In the genomic region with DNA sequence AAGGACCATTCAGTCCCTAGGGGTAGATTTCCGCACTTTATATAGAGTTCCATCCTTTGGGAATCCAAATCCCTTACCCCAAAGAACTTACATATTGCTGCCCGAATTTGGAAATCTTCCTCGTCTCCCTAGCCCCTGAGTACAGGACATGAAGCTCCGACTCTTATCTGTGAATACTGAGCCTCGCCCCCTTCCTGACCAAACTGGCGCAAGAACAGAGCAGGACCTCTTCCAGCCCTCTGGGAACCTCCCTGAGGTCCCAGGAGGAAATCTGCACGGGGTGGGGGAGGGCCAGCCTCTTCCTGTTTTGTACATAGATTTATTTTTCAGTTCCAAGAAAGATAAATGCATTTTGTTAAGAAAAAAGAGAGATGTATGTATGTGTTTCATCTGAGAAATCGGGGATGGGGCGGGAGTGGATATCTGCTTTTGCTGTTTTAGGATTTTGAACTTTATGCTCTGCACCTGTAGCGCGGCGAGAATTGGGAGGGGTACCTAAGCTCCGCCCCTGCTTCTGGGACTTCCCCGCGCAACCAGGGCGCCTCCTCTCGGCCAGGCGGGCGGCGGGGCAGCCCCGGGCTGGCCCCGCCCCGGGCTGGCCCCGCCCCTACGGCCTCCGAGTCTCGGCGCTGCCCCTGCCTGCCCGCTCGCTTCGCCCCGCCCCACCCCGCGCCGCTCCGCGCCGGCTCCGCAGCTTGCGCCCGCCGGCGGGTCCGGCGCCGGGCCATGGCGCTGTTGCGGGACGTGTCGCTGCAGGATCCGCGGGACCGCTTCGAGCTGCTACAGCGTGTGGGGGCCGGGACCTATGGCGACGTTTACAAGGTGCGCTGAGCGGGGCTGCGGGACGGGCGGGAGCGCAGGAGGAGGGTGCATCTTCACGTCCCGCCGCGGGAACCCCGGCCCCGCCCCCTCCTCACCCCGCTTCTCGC, we compare ENCODE assay signal across 8 mouse cellular contexts. TPM values are rescaled to one million over a fixed set of nuclear protein-coding genes. Genes with fewer than 3 reads are reported as not detected.
A peak's percentile ranks its signal among the peaks of the same experiment; 100 is the strongest.
DNase-seq lines count a peak whose midpoint lies in the region; ATAC-seq and TF ChIP-seq lines count a peak whose summit lies in the region.

A gene (plus strand): TSS at position 612 of the 929 bp plus-strand sequence.

- H3K9ac ChIP-seq in heart, embryonic 13.5 days = peak within 1 kb of the TSS; percentile 90
- peak within 1 kb of the TSS; percentile 81 for H3K9ac ChIP-seq in kidney, postnatal 0 days (ENCODE audit: low read depth, low read length)
- peak within 1 kb of the TSS; percentile 90 for H3K9ac ChIP-seq in liver, embryonic 12.5 days

- H3K79me2 ChIP-seq in C2C12 (ENCODE audit: control insufficient read depth, insufficient read depth) (peaks cover 18% of the 10 kb centered on the region), myocyte (ENCODE audit: control insufficient read depth, insufficient read depth) (peaks cover 12% of the 10 kb centered on the region)

- no peaks in the 10 kb centered on the region for H3K9me3 ChIP-seq in heart, embryonic 13.5 days
- H3K9me3 ChIP-seq in kidney, postnatal 0 days (replicated peaks; ENCODE audit: low read length) = no peaks in the 10 kb centered on the region
- no peaks in the 10 kb centered on the region for H3K9me3 ChIP-seq in liver, embryonic 12.5 days (replicated peaks)

- H3K4me2 ChIP-seq in heart, embryonic 13.5 days = peak within 1 kb of the TSS; percentile 97
- peak within 1 kb of the TSS; percentile 97 for H3K4me2 ChIP-seq in kidney, postnatal 0 days (ENCODE audit: low read length)
- peak within 1 kb of the TSS; percentile 99 for H3K4me2 ChIP-seq in liver, embryonic 12.5 days
- H3K4me2 ChIP-seq in myocyte (ENCODE audit: low read depth) = peak within 1 kb of the TSS; percentile 74

- WGBS in heart, embryonic 13.5 days = 4% methylated on average over 64 of the region's 72 CpGs
- WGBS in kidney, postnatal 0 days = 3% methylated on average over 71 of the region's 72 CpGs
- 2% methylated on average over 72 of the region's 72 CpGs for WGBS in liver, embryonic 12.5 days (ENCODE audit: insufficient replicate concordance)

- H3K79me3 ChIP-seq in C2C12 (ENCODE audit: low read depth) = peaks cover 8% of the 10 kb centered on the region

- H3K27ac ChIP-seq in heart, embryonic 13.5 days (replicated peaks) = peak within 1 kb of the TSS; percentile 73
- peak within 1 kb of the TSS; percentile 83 for H3K27ac ChIP-seq in kidney, postnatal 0 days
- peak within 1 kb of the TSS; percentile 83 for H3K27ac ChIP-seq in liver, embryonic 12.5 days

- H3K4me3 ChIP-seq in C2C12 (ENCODE audit: insufficient read depth, poor library complexity, severe bottlenecking) (peak within 1 kb of the TSS; percentile 34), myocyte (peak within 1 kb of the TSS; percentile 22)
- H3K4me3 ChIP-seq in heart, embryonic 13.5 days = peak within 1 kb of the TSS; percentile 75
- peak within 1 kb of the TSS; percentile 74 for H3K4me3 ChIP-seq in kidney, postnatal 0 days (replicated peaks; ENCODE audit: low read depth, low read length)
- H3K4me3 ChIP-seq in liver, embryonic 12.5 days = peak within 1 kb of the TSS; percentile 79

- peak; percentile 56 for TF ChIP-seq POLR2A in myocyte (IDR thresholded peaks at IDR 0.05; ENCODE audit: insufficient read length, low read depth)

- H3ac ChIP-seq in C2C12 (ENCODE audit: control insufficient read depth, insufficient read length, low read depth) (peak within 1 kb of the TSS; percentile 75), myocyte (ENCODE audit: control insufficient read depth, insufficient read length) (peak within 1 kb of the TSS; percentile 19)

- H3K4me1 ChIP-seq in heart, embryonic 13.5 days = peaks cover 51% of the 10 kb centered on the region
- peaks cover 28% of the 10 kb centered on the region for H3K4me1 ChIP-seq in kidney, postnatal 0 days (replicated peaks; ENCODE audit: insufficient read depth, low read length)
- H3K4me1 ChIP-seq in liver, embryonic 12.5 days = peaks cover 70% of the 10 kb centered on the region

- peak; percentile 25 for TF ChIP-seq CTCF in C2C12 (IDR thresholded peaks at IDR 0.05; ENCODE audit: control insufficient read depth, insufficient read depth, insufficient read length)
- peak; percentile 43 for TF ChIP-seq CTCF in kidney, postnatal 0 days (IDR thresholded peaks at IDR 0.05; ENCODE audit: low read depth)

- DNase-seq in brain, adult 2 months (ENCODE audit: low read depth, low spot score) = peak; percentile 88
- peak; percentile 89 for DNase-seq in kidney, postnatal 0 days (ENCODE audit: low spot score)
- DNase-seq in spleen, postnatal 4 days (ENCODE audit: low spot score in 2 of 2) = peak; percentile 91 to 97

- H3K36me3 ChIP-seq in C2C12 (ENCODE audit: control insufficient read depth, insufficient read depth) (peaks cover 36% of the 10 kb centered on the region), myocyte (ENCODE audit: control insufficient read depth, insufficient read depth) (peaks cover 22% of the 10 kb centered on the region)
- H3K36me3 ChIP-seq in heart, embryonic 13.5 days = peaks cover 59% of the 10 kb centered on the region
- peaks cover 19% of the 10 kb centered on the region for H3K36me3 ChIP-seq in kidney, postnatal 0 days (ENCODE audit: insufficient read depth, low read length)
- peaks cover 63% of the 10 kb centered on the region for H3K36me3 ChIP-seq in liver, embryonic 12.5 days

- H3K27me3 ChIP-seq in C2C12 (ENCODE audit: control insufficient read depth, insufficient read depth, insufficient read length) (no peaks in the 10 kb centered on the region), myocyte (ENCODE audit: control insufficient read depth, insufficient read depth, insufficient read length) (no peaks in the 10 kb centered on the region)
- no peaks in the 10 kb centered on the region for H3K27me3 ChIP-seq in heart, embryonic 13.5 days (replicated peaks)
- H3K27me3 ChIP-seq in kidney, postnatal 0 days (ENCODE audit: insufficient read depth, low read length) = no peaks in the 10 kb centered on the region
- no peaks in the 10 kb centered on the region for H3K27me3 ChIP-seq in liver, embryonic 12.5 days (replicated peaks)

- peak; percentile 77 for ATAC-seq in erythroblast, adult 5-6 weeks (replicated peaks; ENCODE audit: low FRiP score, poor library complexity, severe bottlenecking)
- peak; percentile 89 for ATAC-seq in heart, embryonic 13.5 days (ENCODE audit: extremely low read depth, insufficient number of reproducible peaks, low FRiP score, low TSS enrichment)
- peak; percentile 79 for ATAC-seq in kidney, postnatal 0 days (replicated peaks; ENCODE audit: low FRiP score, low read depth)
- peak; percentile 85 for ATAC-seq in liver, embryonic 12.5 days

TF ChIP-seq in C2C12, 6 proteins besides CTCF, POLR2A, EP300 and RAD21:
- TF ChIP-seq CEBPB (IDR thresholded peaks at IDR 0.05; ENCODE audit: low read depth) (no peak), MYOG (IDR thresholded peaks at IDR 0.05; ENCODE audit: control insufficient read depth, extremely low read depth, insufficient read length) (no peak), MAX (IDR thresholded peaks at IDR 0.05) (no peak), FOSL1 (IDR thresholded peaks at IDR 0.05; ENCODE audit: insufficient read depth, low read length, poor library complexity, severe bottlenecking) (no peak), MYOD1 (IDR thresholded peaks at IDR 0.05; ENCODE audit: control insufficient read depth, insufficient read length, low read depth) (no peak), USF1 (IDR thresholded peaks at IDR 0.05; ENCODE audit: low read depth) (no peak)
TF ChIP-seq in C2C12: peak in this region for 0.

TF ChIP-seq in myocyte, 11 proteins besides CTCF, POLR2A, EP300 and RAD21:
- TF ChIP-seq POLR2AphosphoS2 (IDR thresholded peaks at IDR 0.05; ENCODE audit: insufficient read length, low read depth) (peak; percentile 81), MYOD1 (IDR thresholded peaks at IDR 0.05; ENCODE audit: control insufficient read depth in 1 of 3, insufficient read length in 2 of 3, low read depth in 2 of 3) (peak in 1 of 3 experiments; percentile 3), SRF (IDR thresholded peaks at IDR 0.05; ENCODE audit: control insufficient read depth, insufficient read length, low read depth) (no peak), MYOG (IDR thresholded peaks at IDR 0.05; ENCODE audit: control insufficient read depth in 1 of 3, insufficient read depth in 1 of 3, insufficient read length in 2 of 3, low read depth in 2 of 3) (no peak), CEBPB (IDR thresholded peaks at IDR 0.05; ENCODE audit: insufficient read depth, poor library complexity, severe bottlenecking) (no peak), USF1 (IDR thresholded peaks at IDR 0.05; ENCODE audit: low read depth) (no peak)

RNA-seq across cellular contexts. Expression of the gene that starts here (rescaled TPM):
- polyA plus RNA-seq in C2C12 (2012; fragmentation: generic; extraction: Trizol) (10.2 TPM), myocyte (2012; fragmentation: generic; extraction: Trizol) (10.0 TPM)
- 21.5 and 30.0 TPM in 2 replicates for total RNA-seq in erythroblast, adult 5-6 weeks (2015; ENCODE audit: low replicate concordance)
- total RNA-seq in erythroblast, adult 5-6 weeks (2017; ENCODE audit: low replicate concordance) = 14.5 and 21.1 TPM in 2 replicates
- 12.5 and 13.5 TPM in 2 replicates for polyA plus RNA-seq in heart, embryonic 13.5 days (2015; fragmentation: Nextera tagmentation; extraction: Ambion mirVana)
- polyA plus RNA-seq in kidney, postnatal 0 days (2015; fragmentation: Nextera tagmentation; extraction: Ambion mirVana) = 12.2 and 13.5 TPM in 2 replicates
- polyA plus RNA-seq in liver, embryonic 12.5 days (2016; fragmentation: Nextera tagmentation; extraction: Ambion mirVana) = 9.2 and 9.3 TPM in 2 replicates

Comparison
In these comparisons a context has a peak if more than half of its experiments do, and no peak if none do; other contexts are left out.
1. Peak in every context shown above with its lines: DNase-seq, ATAC-seq, H3K4me3 ChIP-seq and H3K27ac ChIP-seq.
2. H3K4me3 ChIP-seq: peak in every context shown above with its lines; median percentile 79 in liver, embryonic 12.5 days; 75 in heart, embryonic 13.5 days; 74 in kidney, postnatal 0 days; 34 in C2C12; 22 in myocyte.